Mouse (Mus musculus) spleen, adult 2 months (tissue): ENCODE measurements at regions not wholly inside any gene's neighbourhood (a gene's known extent, or its start where the extent isn't known, plus 50 kb on each side); places are given as distances from the start of the nearest gene placed in this dataset.

Experiments
- CTCF ChIP-seq: fragments of 200-500 bp; IDR thresholded peaks from 2 replicates; pipeline ENCODE4 v1.5.1; 2011; ENCODE audit warnings: mild to moderate bottlenecking, inconsistent platforms; ENCODE audit not compliant: insufficient read depth, insufficient read length, insufficient replicate concordance; ENCODE audit errors: extremely low read depth
- POLR2A ChIP-seq: fragments of 200-500 bp; IDR thresholded peaks from 2 replicates; pipeline ENCODE4 v1.6.1; 2011; ENCODE audit warnings: low read depth, low read length, inconsistent platforms

DNA sequence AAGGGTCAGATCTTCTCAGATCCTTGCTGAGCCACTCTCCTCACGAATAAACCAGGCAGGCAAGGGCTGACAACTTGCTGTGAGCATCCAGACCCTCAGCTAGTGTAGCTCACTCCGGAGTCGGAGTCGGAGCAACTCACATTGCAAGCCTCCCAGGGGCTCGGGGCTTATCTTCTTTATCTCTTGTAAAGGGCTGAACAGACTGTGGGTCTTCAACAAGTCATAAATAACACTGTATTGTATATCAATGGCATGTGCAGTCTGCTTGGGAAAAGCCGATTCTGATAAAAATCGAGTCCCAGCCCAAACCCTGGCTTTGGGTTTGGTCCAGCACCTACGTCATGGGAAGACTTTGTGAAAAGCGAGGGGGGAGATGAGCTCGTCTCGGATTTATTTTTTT is 125.8 kb upstream of the Tbx3 start:
- TF ChIP-seq CTCF (no peak), POLR2A (no peak)
